Mouse (Mus musculus) urinary bladder, postnatal 10 days (tissue): ENCODE results near the gene Kdm3a.

ENCODE experiments used
- DNase-seq: peaks from one replicate; pipeline ENCODE4 v3.0.0; 2022; ENCODE audit warnings: low spot score

The Kdm3a gene

DNA sequence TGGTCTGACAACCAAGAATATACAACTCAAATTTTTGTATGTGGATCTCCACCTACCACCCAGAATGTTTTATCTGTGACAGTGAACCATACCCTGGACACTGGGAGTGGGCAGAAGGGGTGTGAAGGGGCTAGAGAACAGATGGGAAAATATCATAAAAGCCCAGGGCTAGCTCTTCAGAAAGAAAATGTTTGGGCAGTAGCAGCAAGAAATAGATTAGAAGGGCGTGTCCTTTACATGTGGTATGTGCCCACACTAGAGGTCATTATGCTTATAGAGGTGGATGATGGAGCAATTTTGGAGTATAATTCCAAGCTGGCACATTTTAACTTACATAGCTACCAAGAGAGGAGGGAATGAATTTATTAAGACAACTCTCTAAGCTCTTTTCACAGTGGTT, 57.4 kb downstream of the Kdm3a start:
- no peak for DNase-seq

DNA sequence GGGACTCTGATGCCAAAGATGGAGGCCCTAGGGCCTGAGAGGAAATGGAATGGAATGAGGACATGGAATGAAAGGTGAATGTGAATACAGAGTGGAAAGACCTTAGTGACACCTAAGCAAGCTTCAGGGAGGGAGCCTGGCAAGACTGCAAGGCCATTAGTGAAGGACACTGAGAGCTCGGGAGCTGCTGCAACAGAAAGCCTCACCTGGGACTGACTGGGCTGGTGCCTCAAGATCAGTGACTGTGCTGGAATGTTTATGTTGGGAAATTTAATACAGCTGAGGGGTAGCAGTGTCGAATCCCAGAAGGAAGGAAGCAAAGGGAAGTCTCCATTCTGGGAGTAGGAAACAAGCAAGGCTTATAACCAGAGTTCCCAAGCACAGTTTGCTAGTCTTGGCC, 63.8 kb downstream of the Kdm3a start:
- DNase-seq = no peak

- DNase-seq = no peak
Measured at GRCm38 (mm10) chr6:71568616-71569015, 64.2 kb downstream of the Kdm3a start.

GRCm38 (mm10) chr6:71556826-71557225, 76.0 kb downstream of the Kdm3a start:
- no peak for DNase-seq

DNA sequence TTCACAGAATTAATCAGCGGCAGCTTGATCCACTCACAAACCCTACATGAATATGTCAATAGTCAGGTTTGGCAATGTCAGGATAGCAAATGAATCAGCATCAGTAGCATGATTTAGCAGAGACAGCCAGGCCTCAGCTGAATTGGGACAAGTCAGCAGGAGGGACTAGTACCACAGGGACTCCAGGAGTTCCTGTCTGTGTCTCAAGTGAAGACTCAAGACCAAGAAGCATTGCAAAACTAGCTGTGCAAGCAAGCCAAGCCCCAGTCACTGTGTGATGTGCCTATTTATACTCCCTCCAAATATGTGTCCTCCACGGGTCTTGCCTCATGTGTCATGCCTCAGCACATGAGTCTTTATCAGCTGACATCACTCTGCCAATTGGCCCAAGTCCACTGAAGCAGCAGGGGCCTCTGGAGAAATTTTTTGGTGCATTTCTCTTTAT, 77.3 kb downstream of the Kdm3a start:
- DNase-seq = no peak

- DNase-seq = peak; percentile 86
Measured at GRCm38 (mm10) chr6:71543686-71544499, 88.9 kb downstream of the Kdm3a start, which contains the start of gene Chmp3. Gene Chmp3, plus strand, starts transcription at chr6:71543797.
